Mouse (Mus musculus) fat pad, adult 2 months (tissue): ENCODE data around the gene Shroom4.
"Not testable (repeated sequence)": the region's sequence is repeated elsewhere in the genome, so short reads cannot be mapped to it uniquely, and the experiment has no call there.

Experiments used
- DNase-seq: peaks from one replicate; pipeline ENCODE4 v3.0.0-alpha.2; 2011; ENCODE audit warnings: low read depth, low spot score; ENCODE audit errors: extremely low read depth

Gene Shroom4

DNA sequence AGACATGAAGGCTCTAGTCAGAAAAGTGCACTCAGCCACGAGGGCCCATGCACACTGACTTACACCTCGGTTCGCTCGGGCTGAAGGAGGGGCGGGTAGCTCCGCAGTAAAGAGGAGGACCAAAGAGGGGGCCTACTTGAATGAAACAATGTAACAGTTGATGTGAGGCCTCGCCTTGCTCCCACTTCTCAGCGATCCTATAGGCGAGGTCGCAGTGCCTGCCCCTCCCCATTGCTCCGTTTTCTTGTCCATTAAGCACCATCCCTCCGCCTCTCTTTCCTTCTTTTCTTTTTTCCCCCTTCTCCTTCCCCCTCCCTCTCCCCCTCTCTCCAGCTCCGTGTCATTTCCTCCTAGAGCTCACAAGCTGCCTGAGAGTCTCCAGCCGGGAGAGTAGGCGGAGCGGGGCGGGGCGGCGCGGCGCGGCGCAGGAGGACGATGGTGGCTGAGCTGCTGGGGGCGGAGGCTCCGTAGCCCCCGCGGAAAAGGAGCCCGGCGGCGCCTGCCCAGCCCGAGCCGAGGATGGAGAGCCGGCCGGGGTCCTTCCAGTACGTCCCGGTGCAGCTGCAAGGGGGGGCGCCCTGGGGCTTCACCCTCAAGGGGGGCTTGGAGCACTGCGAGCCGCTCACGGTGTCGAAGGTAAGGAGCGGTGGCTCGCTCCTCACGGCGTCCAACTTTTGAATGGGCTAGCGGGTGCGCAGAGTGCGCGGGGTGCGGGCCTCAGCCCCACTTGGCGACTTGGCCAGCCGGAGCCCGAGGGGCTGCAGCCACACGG lies at the start of gene Shroom4:
Shroom4 (plus strand) TSS at position 229 of the 772 bp plus-strand sequence.
- no peak for DNase-seq

DNA sequence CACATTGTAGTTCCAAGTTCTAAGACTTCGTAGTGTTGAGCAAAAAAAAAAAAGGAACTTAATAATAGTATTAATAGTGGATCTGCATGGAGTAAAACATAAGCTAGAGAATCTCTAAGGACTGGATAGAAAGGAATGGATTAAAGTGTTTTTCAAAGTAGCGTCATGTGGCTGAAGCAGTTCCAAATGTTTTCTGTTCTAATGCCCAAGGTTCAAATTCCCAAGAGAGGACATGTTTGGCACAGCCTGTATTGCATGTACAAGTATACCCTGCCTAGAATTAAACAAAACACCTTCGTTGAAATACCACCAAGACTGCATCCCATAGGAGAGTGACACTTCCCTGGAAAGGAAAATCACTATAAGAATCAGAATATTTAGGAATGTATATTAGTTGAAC lies 42.8 kb upstream of the Shroom4 start:
- DNase-seq = no peak

DNA sequence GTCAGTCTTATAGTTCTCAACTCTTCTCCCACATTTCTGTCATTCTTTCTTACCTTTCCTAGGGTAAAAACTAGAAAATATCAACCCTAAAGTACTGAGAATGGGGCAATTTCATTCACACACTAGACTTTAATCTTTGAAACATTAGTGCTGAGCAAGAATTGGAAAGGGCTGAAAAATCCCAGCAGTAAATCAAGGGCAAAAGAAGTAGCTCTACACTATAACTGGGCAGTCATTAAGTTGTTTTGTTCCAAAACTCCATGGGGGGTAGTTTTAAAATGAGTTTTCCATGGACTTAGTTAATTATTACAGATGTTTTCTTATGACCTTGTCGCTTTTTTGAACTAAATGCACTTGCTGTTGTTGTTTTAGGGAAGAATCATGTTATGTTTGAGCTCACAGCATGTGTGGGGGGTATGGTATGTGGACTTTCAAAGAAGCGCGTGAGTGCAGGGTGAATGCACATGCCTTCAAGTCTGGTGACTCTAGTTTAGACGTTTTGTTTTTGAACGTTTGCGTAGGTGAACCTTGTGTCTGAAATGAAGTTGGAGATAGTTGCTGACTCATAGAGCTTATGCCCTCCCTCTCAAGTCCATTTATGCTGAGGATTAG lies 42.0 kb upstream of the Shroom4 start:
- no peak for DNase-seq

DNA sequence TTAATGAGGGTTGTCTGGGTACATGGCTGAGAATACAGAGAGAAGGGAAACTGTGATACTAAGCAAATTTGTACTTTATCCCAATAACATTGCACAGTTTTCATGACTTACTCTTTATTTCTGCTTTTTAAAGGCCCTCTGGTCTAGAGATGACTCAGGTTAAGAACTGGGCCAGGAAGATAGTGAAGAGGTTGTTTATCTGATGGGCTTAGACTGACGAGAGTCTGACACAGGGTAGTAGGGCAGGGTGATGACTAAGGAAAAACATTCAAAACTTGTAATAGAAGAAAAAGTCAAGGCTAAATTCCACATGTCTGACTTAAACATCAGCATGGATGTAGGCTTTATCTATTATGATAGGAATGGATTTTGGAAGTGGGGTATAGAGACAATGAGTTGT lies 30.8 kb upstream of the Shroom4 start:
- no peak for DNase-seq

DNA sequence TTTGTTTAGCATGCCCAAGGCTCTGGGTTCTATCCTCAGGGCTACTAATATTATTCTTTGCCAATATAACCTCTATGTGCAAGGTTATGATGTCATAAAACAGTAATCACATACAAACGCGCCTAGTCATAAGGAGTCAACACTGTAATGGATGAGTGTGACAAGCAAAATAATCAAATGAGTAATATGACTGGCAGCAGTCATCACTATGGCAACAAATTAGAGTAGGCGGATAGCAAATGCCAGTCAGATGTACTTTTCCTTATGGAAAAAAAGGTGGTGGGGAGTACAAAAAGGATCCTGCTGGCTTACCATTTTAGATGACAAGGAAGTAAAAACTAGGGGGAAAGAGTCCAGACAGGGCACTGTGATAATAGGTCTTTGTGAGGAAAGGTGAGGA lies 28.9 kb upstream of the Shroom4 start:
- no peak for DNase-seq

- DNase-seq = no peak
Measured at GRCm38 (mm10) chrX:6393861-6394260, 5.8 kb upstream of the Shroom4 start.

DNA sequence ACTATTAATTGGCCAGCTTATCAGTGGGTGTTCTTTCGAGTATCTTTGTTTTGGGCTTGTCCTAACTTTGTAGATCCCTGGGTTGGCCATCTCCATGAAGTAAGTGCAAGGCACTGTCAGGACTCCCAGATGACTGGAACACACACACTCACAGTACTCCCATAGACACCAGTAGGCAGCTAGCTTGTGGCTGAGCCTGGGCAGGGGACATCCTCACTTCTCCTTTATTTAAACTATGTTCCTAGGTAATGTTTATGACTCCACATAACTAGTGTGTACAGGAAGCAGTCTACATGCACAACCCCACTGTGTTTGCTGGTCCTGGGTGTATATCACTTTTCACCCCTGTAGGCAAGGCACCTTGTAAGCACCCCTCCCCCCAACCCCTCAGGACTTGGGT lies 461 bp upstream of the Shroom4 start:
- DNase-seq = no peak

GRCm38 (mm10) chrX:6400398-6401020 lies 855 bp downstream of the Shroom4 start:
- DNase-seq = no peak

- DNase-seq = no peak
Measured at GRCm38 (mm10) chrX:6402921-6403320, 3.3 kb downstream of the Shroom4 start.

DNA sequence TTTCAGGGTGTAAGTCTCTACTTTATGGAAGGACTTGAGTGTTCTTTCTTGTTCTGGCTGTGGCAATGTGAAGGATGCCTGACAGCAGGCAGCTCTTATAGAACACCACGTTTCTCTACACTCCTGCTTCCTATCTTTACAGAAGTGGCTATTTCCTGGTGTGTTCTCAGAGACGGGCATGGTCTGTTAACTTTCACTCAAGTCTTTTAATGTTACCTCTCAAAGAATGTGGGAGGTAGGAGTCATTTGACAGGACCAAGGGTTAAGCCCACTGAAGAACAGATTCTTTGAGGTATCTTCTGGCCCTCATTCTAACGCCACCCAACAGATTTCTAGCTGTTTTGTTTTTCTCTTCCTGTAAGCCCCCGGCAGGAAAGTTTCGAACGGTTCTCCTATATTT lies 9.5 kb downstream of the Shroom4 start:
- DNase-seq = no peak

DNA sequence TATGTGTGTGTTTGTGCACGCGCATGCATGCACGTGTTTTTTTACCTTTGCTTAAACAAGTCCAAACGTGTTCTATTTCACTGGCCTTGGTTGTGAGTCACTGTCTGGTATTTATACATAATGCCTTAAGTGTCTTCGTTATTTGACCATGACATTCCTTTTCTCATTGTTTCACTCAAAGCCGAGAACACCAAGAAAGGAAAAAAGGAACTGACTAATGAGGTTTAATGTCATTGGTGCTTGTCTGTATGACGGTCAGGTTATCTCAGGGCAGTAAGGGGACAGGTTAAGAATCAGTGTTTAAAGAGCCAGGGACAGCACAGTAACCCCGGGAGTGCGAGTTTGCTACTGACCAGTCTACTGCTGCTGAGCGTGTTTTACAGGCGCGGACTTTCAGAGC lies 15.8 kb downstream of the Shroom4 start:
- DNase-seq = no peak

DNA sequence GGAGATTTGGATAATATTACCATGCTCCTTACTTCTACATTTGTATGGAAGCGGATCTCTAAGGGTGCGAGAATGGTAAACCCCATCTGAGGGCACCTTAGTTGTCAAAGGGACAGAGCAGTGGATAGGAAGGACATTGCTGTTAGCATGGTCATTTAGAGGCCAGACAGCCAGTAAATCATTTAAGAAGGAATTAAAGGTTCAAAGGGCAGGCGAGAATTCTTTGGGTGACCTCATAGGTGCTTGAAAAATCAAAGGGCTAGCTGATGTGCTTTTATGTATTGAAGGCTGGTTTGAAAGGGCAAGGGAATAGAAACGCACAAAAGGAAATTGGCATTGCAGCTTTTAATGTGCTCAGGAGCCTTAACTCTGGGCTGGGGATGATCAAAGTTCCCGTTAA lies 16.3 kb downstream of the Shroom4 start:
- no peak for DNase-seq

GRCm38 (mm10) chrX:6418140-6418539 lies 18.5 kb downstream of the Shroom4 start:
- DNase-seq = no peak

DNA sequence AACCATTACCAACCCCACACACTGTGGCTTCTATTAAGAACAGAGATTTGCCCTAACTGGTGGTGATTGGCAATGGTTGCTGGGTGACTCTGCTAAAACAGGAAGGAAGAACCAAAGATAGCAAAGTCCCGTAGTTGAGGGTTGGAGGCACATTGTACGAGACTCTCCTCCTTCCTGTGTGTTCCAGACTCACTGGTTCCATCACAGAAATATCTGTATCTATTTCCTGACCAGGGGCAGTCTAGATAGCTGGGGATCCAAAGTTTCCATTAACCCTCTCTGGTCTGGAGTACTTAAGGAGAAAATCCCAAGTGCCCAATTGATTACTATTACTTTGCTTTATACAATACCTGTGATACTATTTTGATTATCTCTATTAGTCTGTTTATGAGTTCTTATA lies 35.6 kb downstream of the Shroom4 start:
- no peak for DNase-seq

- DNase-seq = no peak
Measured at GRCm38 (mm10) chrX:6446422-6446821, 46.8 kb downstream of the Shroom4 start.

DNA sequence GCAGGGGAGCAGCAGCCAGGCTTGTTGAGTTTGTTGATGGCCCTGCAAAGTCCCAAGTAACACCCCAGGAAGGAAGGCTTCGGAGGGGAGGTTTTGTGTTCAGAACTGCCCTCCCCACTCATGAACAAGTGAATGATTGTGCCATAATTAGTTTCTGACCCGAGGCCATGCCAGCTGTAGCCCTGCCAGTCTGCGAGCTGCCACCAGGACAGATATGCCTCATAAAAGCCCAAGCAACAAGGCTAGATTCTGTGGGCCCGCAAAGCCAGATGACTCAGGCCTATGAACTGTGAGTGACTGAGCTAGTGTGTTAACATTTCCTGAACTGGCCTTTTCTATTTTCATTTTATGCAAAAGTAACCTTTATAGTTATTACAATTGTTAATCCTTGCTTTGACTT lies 48.3 kb downstream of the Shroom4 start:
- DNase-seq = no peak

DNA sequence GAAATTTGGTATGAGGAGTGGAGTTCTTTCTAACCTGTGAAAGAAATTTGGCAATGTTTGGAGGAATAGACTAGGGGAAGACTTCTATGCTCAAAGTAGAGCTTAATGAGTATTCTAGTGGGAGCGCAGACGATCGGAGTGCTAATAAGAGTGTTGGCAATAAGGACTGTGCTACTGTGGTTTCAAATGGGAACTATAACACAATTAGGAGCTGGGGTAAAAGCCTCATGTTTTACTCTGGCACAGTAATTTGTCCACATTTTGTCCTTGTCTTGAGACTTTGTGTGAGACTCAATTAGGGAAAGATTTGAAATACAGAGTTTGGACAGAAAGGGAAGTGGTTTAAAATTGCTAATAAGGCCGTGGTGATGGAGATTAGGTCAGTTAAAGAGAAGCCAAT lies 53.6 kb downstream of the Shroom4 start:
- DNase-seq = no peak

GRCm38 (mm10) chrX:6469251-6469650 lies 69.6 kb downstream of the Shroom4 start:
- not testable (repeated sequence) for DNase-seq

GRCm38 (mm10) chrX:6472563-6472962 lies 72.9 kb downstream of the Shroom4 start:
- not testable (repeated sequence) for DNase-seq

DNA sequence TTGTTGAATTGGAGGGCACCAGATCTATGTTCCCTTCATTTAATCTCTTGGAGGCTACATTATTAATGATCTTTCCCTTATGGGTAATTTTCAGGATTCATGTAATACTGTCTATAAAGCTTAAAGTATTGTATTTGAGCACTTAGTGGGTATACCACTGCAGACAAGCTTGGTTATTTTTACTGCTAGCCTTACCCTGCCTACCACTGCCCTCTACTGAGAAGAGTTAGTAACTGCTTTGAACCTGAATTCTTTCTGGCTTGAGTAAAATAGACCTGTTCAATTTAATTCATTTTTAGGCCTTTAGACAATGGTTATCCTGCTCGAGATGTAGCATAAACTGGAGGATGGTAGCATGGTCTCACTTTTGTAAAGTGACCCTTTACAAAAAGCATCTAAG lies 75.5 kb downstream of the Shroom4 start:
- no peak for DNase-seq

DNA sequence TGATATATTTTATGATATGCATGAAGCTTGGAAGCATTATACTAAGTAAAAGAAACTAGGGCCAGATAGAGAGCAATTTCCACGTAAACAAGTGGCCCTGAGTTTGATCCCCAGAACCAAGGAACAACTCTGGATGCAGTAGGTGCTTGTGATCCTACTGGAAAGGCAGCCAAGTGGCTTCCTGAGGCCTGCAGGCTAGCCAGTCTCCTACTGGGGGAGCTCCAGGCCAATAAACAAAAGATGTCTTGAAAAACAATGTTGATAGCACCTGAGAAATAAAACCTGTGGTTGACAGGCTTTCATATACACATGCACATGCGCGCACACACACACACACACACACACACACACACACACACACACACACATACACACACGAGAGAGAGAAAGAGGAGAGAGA lies 82.6 kb downstream of the Shroom4 start:
- no peak for DNase-seq

DNA sequence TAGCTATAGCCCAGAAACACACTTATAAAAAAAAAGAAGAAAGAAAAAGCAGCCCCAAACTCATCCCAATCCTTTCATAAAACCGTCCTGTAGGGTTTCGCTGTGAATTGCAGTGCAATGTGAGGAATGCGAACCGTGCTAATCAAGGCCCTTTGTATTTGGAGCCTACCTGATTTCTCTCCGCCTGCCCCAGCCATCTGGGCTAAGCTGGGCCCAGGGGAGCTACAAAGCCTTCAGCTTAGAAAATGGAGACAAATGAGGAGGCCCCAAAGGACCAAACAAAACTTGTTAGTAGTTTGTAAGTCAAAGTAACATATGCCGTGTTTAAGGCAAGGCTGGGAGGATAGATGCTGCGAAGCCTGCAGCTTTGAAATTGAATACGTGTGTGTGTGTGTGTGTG lies 84.2 kb downstream of the Shroom4 start:
- no peak for DNase-seq
